Mouse (Mus musculus): ENCODE results near the gene Mmp25. TPM values are rescaled to one million over a fixed set of nuclear protein-coding genes. Genes with fewer than 3 reads are reported as not detected.

Mmp25 gene
- polyA plus RNA-seq, 1 experiment from 2014 or later, result 0.41 TPM

DNA sequence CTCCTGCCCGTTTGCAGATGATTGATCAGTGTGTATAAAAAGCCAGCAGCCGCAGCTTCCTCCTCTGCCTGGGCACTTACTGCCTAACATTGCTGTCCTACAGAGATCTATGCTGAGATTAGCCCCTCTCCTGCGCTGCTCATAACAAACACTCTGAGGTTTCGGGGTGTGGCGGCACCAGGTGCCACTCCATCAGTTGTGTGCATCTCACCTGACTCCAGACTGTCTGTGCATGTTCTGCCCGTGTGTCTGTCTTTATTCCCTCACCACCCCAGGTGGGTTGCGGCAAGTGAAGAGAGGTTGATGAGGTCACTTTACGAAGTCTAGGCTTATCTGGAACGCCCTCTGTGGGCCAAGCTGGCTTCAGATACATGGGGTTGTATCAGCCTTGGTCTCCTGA, 28.0 kb downstream of the Mmp25 start:
- peaks cover 8% of the 10 kb centered on the region for H3K27me3 ChIP-seq
- no peak for ATAC-seq (ENCODE audit: borderline replicate concordance, extremely low read depth, low FRiP score, low TSS enrichment)
- no peak overlapping the region for H3K4me2 ChIP-seq
- no peaks in the 10 kb centered on the region for H3K9me3 ChIP-seq
- H3K36me3 ChIP-seq, result no peaks in the 10 kb centered on the region
- no peak overlapping the region for H3K9ac ChIP-seq
- H3K4me1 ChIP-seq, result no peaks in the 10 kb centered on the region
- no peak overlapping the region for H3K4me3 ChIP-seq
- WGBS, result 32% methylated on average over 9 of the region's 9 CpGs
- no peak overlapping the region for H3K27ac ChIP-seq

DNA sequence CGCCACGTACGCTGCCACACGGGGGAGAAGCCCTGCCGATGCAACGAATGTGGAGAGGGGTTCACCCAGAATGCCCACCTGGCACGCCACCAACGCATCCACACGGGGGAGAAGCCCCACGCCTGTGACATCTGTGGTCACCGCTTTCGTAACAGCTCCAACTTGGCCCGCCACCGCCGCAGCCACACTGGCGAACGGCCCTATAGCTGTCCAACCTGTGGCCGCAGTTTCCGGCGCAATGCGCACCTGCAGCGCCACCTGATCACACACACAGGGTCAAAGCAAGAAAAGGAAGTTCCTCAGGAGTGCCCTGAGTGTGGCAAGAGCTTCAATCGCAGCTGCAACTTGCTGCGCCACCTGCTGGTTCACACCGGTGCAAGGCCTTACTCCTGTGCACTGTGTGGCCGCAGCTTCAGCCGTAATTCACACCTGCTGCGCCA, 34.7 kb downstream of the Mmp25 start:
- Histone ChIP-seq H3K27me3 (no peaks in the 10 kb centered on the region), H3K4me3 (no peak overlapping the region), H3K4me2 (no peak overlapping the region), H3K9ac (no peak overlapping the region), H3K9me3 (no peaks in the 10 kb centered on the region), H3K36me3 (no peaks in the 10 kb centered on the region), H3K4me1 (no peaks in the 10 kb centered on the region), H3K27ac (no peak overlapping the region)
- 76% methylated on average over 28 of the region's 28 CpGs for WGBS
- ATAC-seq (ENCODE audit: borderline replicate concordance, extremely low read depth, low FRiP score, low TSS enrichment), result peak; percentile 78; the same call in 1 of the 2 replicates

DNA sequence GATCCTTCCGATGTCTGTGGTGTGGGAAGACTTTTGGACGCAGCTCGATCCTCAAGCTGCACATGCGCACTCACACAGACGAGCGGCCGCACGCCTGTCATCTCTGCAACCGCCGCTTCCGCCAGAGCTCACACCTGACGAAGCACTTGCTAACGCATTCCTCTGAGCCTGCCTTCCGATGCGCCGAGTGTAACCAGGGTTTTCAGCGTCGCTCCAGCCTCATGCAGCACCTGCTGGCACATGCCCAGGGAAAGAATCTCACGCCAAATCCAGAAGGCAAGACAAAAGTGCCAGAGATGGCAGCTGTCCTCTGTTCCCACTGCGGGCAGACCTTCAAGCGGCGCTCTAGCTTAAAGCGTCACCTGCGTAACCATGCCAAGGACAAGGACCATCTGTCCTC, 35.5 kb downstream of the Mmp25 start:
- H3K27me3 ChIP-seq, result no peaks in the 10 kb centered on the region
- no peak overlapping the region for H3K27ac ChIP-seq
- no peak overlapping the region for H3K4me3 ChIP-seq
- no peaks in the 10 kb centered on the region for H3K36me3 ChIP-seq
- H3K4me2 ChIP-seq, result no peak overlapping the region
- no peaks in the 10 kb centered on the region for H3K9me3 ChIP-seq
- WGBS, result 91% methylated on average over 24 of the region's 24 CpGs
- ATAC-seq (ENCODE audit: borderline replicate concordance, extremely low read depth, low FRiP score, low TSS enrichment), result no peak
- H3K9ac ChIP-seq, result no peak overlapping the region
- no peaks in the 10 kb centered on the region for H3K4me1 ChIP-seq

DNA sequence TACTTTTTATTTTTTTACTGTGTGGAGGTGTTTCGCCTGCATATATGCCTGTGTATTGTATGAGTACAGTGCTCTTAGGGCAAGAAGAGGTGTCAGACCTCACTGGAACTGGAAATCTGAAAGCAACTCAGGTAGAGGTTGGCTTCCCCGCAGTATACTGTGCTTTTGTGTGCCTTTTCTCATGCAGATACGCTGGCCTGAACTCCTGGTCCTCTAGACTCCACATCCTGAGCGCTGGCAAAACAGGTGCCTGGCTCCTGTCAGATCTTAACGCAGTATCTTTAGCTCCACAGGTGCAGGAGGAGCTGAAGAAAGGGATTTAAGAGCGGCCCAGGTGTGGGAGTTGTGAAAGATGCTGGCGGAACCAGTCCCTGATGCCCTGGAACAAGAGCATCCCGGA, 39.9 kb downstream of the Mmp25 start:
- H3K4me3 ChIP-seq, result no peak overlapping the region
- 81% methylated on average over 8 of the region's 8 CpGs for WGBS
- H3K4me1 ChIP-seq, result peaks cover 12% of the 10 kb centered on the region
- no peaks in the 10 kb centered on the region for H3K36me3 ChIP-seq
- no peaks in the 10 kb centered on the region for H3K27me3 ChIP-seq
- ATAC-seq (ENCODE audit: borderline replicate concordance, extremely low read depth, low FRiP score, low TSS enrichment), result no peak
- H3K9ac ChIP-seq, result no peak overlapping the region
- H3K4me2 ChIP-seq, result no peak overlapping the region
- no peak overlapping the region for H3K27ac ChIP-seq
- H3K9me3 ChIP-seq, result no peaks in the 10 kb centered on the region

DNA sequence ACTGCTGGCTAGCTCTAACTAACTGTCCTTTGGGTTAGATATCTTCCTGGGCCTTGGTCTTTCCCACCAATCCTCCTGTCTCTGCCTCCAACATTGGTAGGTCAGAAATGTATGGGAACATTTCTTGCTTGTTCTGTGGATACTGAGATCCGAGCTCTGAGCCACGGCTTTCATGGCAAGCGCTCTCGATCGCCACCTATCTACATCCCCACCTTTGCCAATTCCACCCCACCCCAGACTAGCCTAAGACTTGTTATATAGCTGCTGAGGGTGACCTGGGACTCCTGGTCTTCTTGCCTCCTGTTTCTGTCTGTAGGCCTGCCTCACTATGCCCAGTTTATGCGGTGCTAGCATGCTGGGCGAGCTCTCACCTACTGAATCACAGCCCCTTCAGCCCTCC, 40.7 kb downstream of the Mmp25 start:
- Histone ChIP-seq H3K9ac (no peak overlapping the region), H3K36me3 (no peaks in the 10 kb centered on the region), H3K9me3 (no peaks in the 10 kb centered on the region), H3K27me3 (no peaks in the 10 kb centered on the region), H3K4me2 (no peak overlapping the region), H3K4me1 (peaks cover 19% of the 10 kb centered on the region), H3K27ac (no peak overlapping the region), H3K4me3 (no peak overlapping the region)
- WGBS, result 65% methylated on average over 7 of the region's 7 CpGs
- no peak for ATAC-seq (ENCODE audit: borderline replicate concordance, extremely low read depth, low FRiP score, low TSS enrichment)

DNA sequence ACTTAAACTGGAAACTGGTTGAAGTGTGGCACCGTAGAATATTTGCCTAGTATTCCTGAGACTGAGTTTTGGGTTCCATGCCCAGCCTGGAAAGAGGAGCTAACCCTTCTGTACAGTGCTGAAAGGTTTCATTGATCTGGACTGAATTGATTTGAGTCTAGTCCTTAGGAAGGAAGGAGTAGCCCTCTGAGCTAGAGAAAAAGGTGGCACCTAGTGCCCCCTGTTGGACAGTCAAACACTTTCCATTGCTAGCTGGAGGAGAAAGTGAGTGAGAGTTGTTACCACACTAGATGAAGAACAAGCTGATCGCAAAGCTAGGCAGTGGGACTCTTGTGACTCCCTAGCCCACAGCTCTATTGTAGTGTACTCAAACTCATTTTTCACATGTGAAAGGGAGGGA, 41.5 kb downstream of the Mmp25 start:
- H3K4me1 ChIP-seq, result peaks cover 23% of the 10 kb centered on the region
- H3K36me3 ChIP-seq, result no peaks in the 10 kb centered on the region
- H3K4me2 ChIP-seq, result no peak overlapping the region
- H3K9ac ChIP-seq, result no peak overlapping the region
- no peaks in the 10 kb centered on the region for H3K27me3 ChIP-seq
- WGBS, result 53% methylated on average over 2 of the region's 2 CpGs
- no peaks in the 10 kb centered on the region for H3K9me3 ChIP-seq
- H3K27ac ChIP-seq, result no peak overlapping the region
- no peak overlapping the region for H3K4me3 ChIP-seq
- ATAC-seq (ENCODE audit: borderline replicate concordance, extremely low read depth, low FRiP score, low TSS enrichment), result no peak

DNA sequence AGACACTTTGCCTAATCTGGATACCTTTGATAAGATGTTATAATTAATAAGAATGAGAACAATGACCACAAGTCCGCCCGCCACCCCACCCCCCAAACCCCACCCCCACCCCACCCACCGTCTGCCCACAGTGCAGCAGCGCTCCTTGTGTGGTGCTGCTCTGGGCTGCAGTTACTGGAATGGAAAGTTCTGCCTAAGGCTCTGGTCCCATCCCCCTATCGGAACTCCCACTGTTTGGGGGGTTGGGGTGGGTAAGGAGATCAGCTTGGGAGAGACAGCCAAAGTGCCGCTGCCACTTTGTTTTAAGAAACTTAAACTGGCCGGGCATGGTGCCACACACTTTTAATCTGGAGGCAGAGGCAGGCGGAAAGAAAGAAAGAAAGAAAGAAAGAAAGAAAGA, 42.0 kb downstream of the Mmp25 start:
- Histone ChIP-seq H3K27ac (no peak overlapping the region), H3K4me1 (peaks cover 25% of the 10 kb centered on the region), H3K36me3 (no peaks in the 10 kb centered on the region), H3K9me3 (no peaks in the 10 kb centered on the region), H3K4me2 (no peak overlapping the region), H3K27me3 (no peaks in the 10 kb centered on the region), H3K4me3 (no peak overlapping the region), H3K9ac (no peak overlapping the region)
- no peak for ATAC-seq (ENCODE audit: borderline replicate concordance, extremely low read depth, low FRiP score, low TSS enrichment)
- WGBS, result 31% methylated on average over 8 of the region's 8 CpGs

DNA sequence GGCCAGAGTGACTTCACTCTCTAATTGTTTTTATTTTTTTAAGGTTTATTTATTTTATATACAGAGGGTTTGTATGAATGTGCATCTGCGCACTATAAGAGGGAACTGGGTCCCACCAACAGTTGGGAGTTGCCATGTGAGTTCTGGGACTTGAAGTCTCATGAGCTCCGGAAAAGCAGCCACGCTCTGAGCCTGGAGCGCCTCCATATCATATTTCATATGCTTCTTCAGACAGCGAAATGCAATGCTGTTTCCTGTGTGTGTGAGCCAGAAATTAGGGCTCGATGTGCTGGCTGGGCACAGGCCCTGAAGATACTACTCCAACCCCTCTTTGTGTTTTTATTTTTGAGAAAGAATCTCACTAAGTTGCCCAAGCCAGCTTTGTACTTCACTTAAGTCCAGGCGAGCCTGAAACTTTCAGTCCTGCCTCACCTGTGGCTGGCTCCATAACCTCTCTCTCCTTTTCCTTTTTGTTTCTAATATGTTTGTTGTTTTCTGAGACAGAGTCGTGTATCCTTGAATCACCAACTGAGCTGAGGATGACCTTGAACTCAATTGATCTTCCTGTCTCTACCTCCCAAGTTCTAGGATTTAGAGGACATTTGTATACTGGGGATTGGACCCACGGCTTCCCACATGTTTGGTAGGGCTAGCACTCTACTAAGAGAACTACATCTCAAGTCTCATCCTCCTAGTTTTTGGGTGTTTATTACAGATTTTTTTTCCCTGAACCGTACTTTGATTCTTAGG, 43.1 kb downstream of the Mmp25 start:
- H3K9ac ChIP-seq, result no peak overlapping the region
- WGBS, result 33% methylated on average over 10 of the region's 10 CpGs
- no peak overlapping the region for H3K4me2 ChIP-seq
- no peaks in the 10 kb centered on the region for H3K9me3 ChIP-seq
- H3K4me3 ChIP-seq, result no peak overlapping the region
- peaks cover 25% of the 10 kb centered on the region for H3K4me1 ChIP-seq
- H3K27me3 ChIP-seq, result no peaks in the 10 kb centered on the region
- no peaks in the 10 kb centered on the region for H3K36me3 ChIP-seq
- ATAC-seq (ENCODE audit: borderline replicate concordance, extremely low read depth, low FRiP score, low TSS enrichment), result no peak
- peak overlapping the region; percentile 39 for H3K27ac ChIP-seq

DNA sequence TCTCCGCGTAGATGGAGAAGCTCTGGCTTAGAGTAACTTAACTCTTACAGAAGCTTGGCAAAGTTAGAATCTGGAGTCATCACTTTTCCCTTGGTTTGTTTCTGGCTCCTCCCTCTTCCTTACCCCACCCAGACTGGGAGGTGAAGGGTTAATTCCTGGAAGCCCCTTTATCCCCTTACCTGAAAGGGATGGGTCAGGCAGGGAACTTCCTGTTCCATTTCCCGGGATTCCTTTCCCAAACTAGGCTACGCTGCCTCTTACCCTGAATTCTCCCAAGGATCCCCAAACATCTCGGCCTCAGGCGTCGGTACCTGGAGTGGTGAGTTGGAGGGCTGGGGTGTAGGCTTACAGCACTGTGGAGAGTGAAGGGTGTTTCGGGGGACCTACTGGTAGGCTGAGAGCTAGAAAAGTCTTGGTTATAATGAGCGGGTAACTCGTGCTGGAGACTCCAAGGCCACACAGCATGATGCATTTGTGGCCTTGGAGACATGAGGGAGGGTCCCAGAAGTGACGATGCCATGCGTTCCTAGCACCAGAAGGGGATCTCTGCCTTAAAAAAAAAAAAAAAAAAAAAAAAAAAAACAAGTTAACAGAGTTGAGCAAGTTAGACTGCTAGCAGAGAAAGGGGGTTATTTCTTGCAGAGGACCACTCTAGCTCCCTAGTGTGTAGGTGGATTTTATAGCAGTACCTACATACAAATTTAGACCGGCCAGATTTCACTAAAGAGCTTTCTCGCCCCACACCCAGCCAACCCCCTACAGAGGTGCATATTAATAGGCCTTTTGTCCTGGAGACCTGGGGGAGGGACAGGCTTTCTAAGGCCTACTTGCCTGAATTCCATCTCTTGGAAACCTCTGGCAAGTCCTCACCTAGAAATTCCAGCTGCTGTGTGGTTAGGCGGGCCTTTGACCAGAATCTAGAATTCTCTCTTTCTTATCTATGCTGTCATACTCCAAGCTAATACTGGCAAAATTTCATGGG, 44.1 kb downstream of the Mmp25 start, which contains the start of gene Zscan10:
Zscan10 (plus strand) TSS at position 216 of the 982 bp plus-strand sequence.
- no peaks in the 10 kb centered on the region for H3K27me3 ChIP-seq
- ATAC-seq (ENCODE audit: borderline replicate concordance, extremely low read depth, low FRiP score, low TSS enrichment), result no peak
- H3K9me3 ChIP-seq, result no peaks in the 10 kb centered on the region
- 0 out of 2 replicates have a peak within 1 kb of the TSS, but pooled peaks have one; percentile 50 for H3K4me3 ChIP-seq
- H3K27ac ChIP-seq, result peak within 1 kb of the TSS; percentile 97
- peaks cover 25% of the 10 kb centered on the region for H3K4me1 ChIP-seq
- no peaks in the 10 kb centered on the region for H3K36me3 ChIP-seq
- peak within 1 kb of the TSS; percentile 80 for H3K4me2 ChIP-seq
- peak within 1 kb of the TSS; percentile 55; the same call in 1 of the 2 replicates for H3K9ac ChIP-seq
- WGBS, result 58% methylated on average over 15 of the region's 15 CpGs

DNA sequence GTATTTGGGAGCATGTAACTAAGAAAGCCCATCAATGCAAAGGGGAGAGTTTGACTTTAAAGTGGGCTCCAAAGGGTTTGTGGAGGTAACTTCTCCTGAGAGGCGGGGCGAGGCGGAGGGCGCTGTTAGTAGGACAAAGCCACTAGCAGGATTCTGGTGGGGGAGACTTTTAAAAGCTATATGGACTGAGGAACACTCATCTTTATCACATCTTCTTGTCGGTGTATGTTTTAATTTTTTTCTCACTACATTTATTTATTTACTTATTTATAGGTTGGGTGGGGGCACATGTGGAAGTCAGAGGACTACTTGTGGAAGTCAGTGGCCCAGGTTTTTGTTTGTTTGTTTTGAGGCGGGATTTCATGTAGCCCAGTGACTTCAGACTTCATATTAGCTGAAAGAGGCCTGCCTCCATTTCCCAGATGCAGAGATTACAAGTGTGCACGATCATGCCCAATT, 45.4 kb downstream of the Mmp25 start:
- no peaks in the 10 kb centered on the region for H3K36me3 ChIP-seq
- peak; percentile 1; the same call in 1 of the 2 replicates for ATAC-seq (ENCODE audit: borderline replicate concordance, extremely low read depth, low FRiP score, low TSS enrichment)
- WGBS, result 25% methylated on average over 7 of the region's 7 CpGs
- peak overlapping the region; percentile 97 for H3K27ac ChIP-seq
- no peaks in the 10 kb centered on the region for H3K9me3 ChIP-seq
- peaks cover 25% of the 10 kb centered on the region for H3K4me1 ChIP-seq
- H3K27me3 ChIP-seq, result no peaks in the 10 kb centered on the region
- H3K4me2 ChIP-seq, result peak overlapping the region; percentile 80
- peak overlapping the region; percentile 50 for H3K4me3 ChIP-seq
- peak overlapping the region; percentile 55 for H3K9ac ChIP-seq

DNA sequence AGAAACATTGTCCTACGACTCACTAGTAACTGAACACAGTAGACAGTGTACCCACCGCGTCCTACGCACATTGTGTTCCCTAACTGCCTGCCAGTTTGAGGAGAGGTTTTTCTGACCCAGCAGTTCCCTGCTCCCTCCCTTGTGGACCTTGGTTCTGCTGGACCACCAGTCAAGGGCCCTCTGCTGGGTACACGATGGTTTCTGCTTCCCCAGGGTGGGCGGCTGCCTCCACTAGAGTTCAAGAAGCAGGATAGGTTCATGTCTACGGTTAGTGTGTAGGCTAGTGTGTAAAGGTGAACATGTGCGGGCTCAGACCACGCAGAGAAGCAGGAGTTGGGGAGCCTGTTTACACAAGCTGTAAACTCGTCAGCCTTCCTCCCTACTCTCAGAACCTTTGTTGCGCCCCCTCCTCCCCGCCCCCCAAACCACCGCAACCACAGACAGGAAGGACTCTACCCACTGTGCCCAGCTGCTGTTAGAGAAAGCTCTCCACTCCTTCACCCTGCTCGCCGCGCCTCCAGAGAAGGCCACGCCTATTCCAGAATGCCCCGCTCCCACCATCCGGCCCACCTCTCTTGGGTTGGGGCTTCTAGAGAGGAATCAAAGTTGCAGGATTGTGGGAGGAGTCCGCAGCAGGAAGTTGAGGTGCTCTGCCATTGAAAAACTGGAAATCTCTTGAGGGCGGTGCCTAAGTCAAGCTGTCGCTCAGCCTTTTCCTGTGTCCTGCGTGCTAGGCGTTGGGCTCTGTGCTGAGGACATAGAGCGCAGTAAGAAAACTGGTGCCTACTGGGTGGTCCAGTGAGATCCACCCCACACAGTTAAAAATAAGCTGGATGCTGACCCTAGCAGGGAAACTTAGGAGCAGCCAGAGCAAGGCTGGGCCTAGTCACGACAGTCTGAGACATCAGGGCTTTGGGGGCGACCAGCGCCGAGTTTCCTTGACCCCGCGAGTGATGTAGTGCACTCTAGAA, 46.2 kb downstream of the Mmp25 start, which contains the start of gene Zfp13:
Zfp13 (minus strand) TSS at position 906 of the 971 bp plus-strand sequence.
- Histone ChIP-seq H3K9me3 (no peaks in the 10 kb centered on the region), H3K36me3 (no peaks in the 10 kb centered on the region), H3K4me2 (peak within 1 kb of the TSS; percentile 80), H3K4me1 (peaks cover 25% of the 10 kb centered on the region), H3K27ac (peak within 1 kb of the TSS; percentile 97), H3K9ac (peak within 1 kb of the TSS; percentile 55), H3K27me3 (no peaks in the 10 kb centered on the region), H3K4me3 (peak within 1 kb of the TSS; percentile 50)
- whole genome bisulfite sequencing, result 5% methylated on average over 31 of the region's 31 CpGs
- peak; percentile 96 for ATAC-seq (ENCODE audit: borderline replicate concordance, extremely low read depth, low FRiP score, low TSS enrichment)

Data from lung, embryonic 15.5 days (tissue).